Mouse (Mus musculus) macrophage (primary cell): ENCODE measurements around the gene Spata5. TPM values are rescaled to one million over a fixed set of nuclear protein-coding genes. Genes with fewer than 3 reads are reported as not detected.
"Not testable (repeated sequence)": the region's sequence is repeated elsewhere in the genome, so short reads cannot be mapped to it uniquely, and the experiment has no call there.

Experiments used
- H3K27ac ChIP-seq: fragments of 350-480 bp; formaldehyde crosslinking; 2 replicates; pipeline ENCODE4 v1.9.0; 2021
- H3K36me3 ChIP-seq: fragments of 350-480 bp; formaldehyde crosslinking; 2 replicates; pipeline ENCODE4 v1.9.0; 2021; ENCODE audit errors: inconsistent target
- H3K4me3 ChIP-seq: fragments of 350-480 bp; formaldehyde crosslinking; 2 replicates; pipeline ENCODE4 v1.9.0; 2021; ENCODE audit errors: inconsistent target
- H3K79me2 ChIP-seq: fragments of 350-480 bp; formaldehyde crosslinking; 2 replicates; pipeline ENCODE4 v1.9.0; 2021; ENCODE audit errors: inconsistent target
- WGBS: methylation state at CpG from one replicate; pipeline ENCODE4 v1.1.7; 2026; ENCODE audit warnings: inconsistent platforms; ENCODE audit not compliant: missing documents; 5-methylcytosine and 5-hydroxymethylcytosine counted together
- polyA plus RNA-seq: library from polyadenylated mRNA; stranded (reverse); fragments of 250-400 nt; gene quantifications from 3 replicates; pipeline ENCODE4 v1.2.4, GENCODE M21; 2018; ENCODE audit warnings: inconsistent platforms

Gene Spata5
- polyA plus RNA-seq, 1 experiment from 2014 or later, result 14.8 TPM

GRCm38 (mm10) chr3:37510055-37511032 lies 90.6 kb downstream of the Spata5 start:
- no peaks in the 10 kb centered on the region for H3K79me2 ChIP-seq
- no peak overlapping the region for H3K4me3 ChIP-seq
- WGBS, result 58% methylated on average over 7 of the region's 7 CpGs
- H3K36me3 ChIP-seq, result no peaks in the 10 kb centered on the region
- no peak overlapping the region for H3K27ac ChIP-seq

GRCm38 (mm10) chr3:37515485-37515884 lies 95.8 kb downstream of the Spata5 start:
- WGBS, result 79% methylated on average over 2 of the region's 2 CpGs
- H3K4me3 ChIP-seq, result no peak overlapping the region
- H3K79me2 ChIP-seq, result no peaks in the 10 kb centered on the region
- no peaks in the 10 kb centered on the region for H3K36me3 ChIP-seq
- H3K27ac ChIP-seq, result no peak overlapping the region

GRCm38 (mm10) chr3:37516379-37516778 lies 96.7 kb downstream of the Spata5 start:
- 92% methylated on average over 2 of the region's 2 CpGs for WGBS
- Histone ChIP-seq H3K4me3 (no peak overlapping the region), H3K36me3 (no peaks in the 10 kb centered on the region), H3K79me2 (no peaks in the 10 kb centered on the region), H3K27ac (no peak overlapping the region)

GRCm38 (mm10) chr3:37518611-37519010 lies 98.9 kb downstream of the Spata5 start:
- Histone ChIP-seq H3K4me3 (no peak overlapping the region), H3K27ac (no peak overlapping the region), H3K79me2 (no peaks in the 10 kb centered on the region), H3K36me3 (no peaks in the 10 kb centered on the region)

GRCm38 (mm10) chr3:37520334-37521023 lies 100.8 kb downstream of the Spata5 start:
- no peaks in the 10 kb centered on the region for H3K36me3 ChIP-seq
- no peaks in the 10 kb centered on the region for H3K79me2 ChIP-seq
- WGBS, result 100% methylated on average over 3 of the region's 3 CpGs
- H3K4me3 ChIP-seq, result no peak overlapping the region
- no peak overlapping the region for H3K27ac ChIP-seq

GRCm38 (mm10) chr3:37532079-37532478 lies 112.4 kb downstream of the Spata5 start:
- Histone ChIP-seq H3K27ac (no peak overlapping the region), H3K4me3 (no peak overlapping the region), H3K36me3 (no peaks in the 10 kb centered on the region), H3K79me2 (no peaks in the 10 kb centered on the region)

- not testable (repeated sequence) for H3K79me2 ChIP-seq, H3K4me3 ChIP-seq, H3K36me3 ChIP-seq, H3K27ac ChIP-seq
- 92% methylated on average over 2 of the region's 2 CpGs for WGBS
Measured at GRCm38 (mm10) chr3:37540701-37541100, 121.0 kb downstream of the Spata5 start.

GRCm38 (mm10) chr3:37546351-37546750 lies 126.7 kb downstream of the Spata5 start:
- Histone ChIP-seq H3K36me3 (no peaks in the 10 kb centered on the region), H3K4me3 (no peak overlapping the region), H3K27ac (no peak overlapping the region), H3K79me2 (no peaks in the 10 kb centered on the region)
- 98% methylated on average over 4 of the region's 4 CpGs for WGBS

GRCm38 (mm10) chr3:37550190-37550589 lies 130.5 kb downstream of the Spata5 start:
- WGBS, result 77% methylated on average over 3 of the region's 3 CpGs
- Histone ChIP-seq H3K27ac (no peak overlapping the region), H3K4me3 (no peak overlapping the region), H3K79me2 (no peaks in the 10 kb centered on the region), H3K36me3 (no peaks in the 10 kb centered on the region)

GRCm38 (mm10) chr3:37550594-37550993 lies 130.9 kb downstream of the Spata5 start:
- WGBS, result 80% methylated on average over 1 of the region's 1 CpGs
- Histone ChIP-seq H3K36me3 (no peaks in the 10 kb centered on the region), H3K27ac (no peak overlapping the region), H3K79me2 (no peaks in the 10 kb centered on the region), H3K4me3 (no peak overlapping the region)

- 100% methylated on average over 1 of the region's 1 CpGs for WGBS
- H3K27ac ChIP-seq, result no peak overlapping the region
Measured at GRCm38 (mm10) chr3:37551486-37551885, 131.8 kb downstream of the Spata5 start.

GRCm38 (mm10) chr3:37552244-37552643 lies 132.5 kb downstream of the Spata5 start:
- Histone ChIP-seq H3K36me3 (no peaks in the 10 kb centered on the region), H3K79me2 (no peaks in the 10 kb centered on the region), H3K27ac (no peak overlapping the region), H3K4me3 (no peak overlapping the region)
- 85% methylated on average over 3 of the region's 3 CpGs for WGBS

More at GRCm38 (mm10) chr3:37551486-37551885, 131.8 kb downstream of the Spata5 start:
- no peak overlapping the region for H3K4me3 ChIP-seq
- H3K36me3 ChIP-seq, result no peaks in the 10 kb centered on the region
- H3K79me2 ChIP-seq, result no peaks in the 10 kb centered on the region

GRCm38 (mm10) chr3:37553371-37554033 lies 133.8 kb downstream of the Spata5 start:
- Histone ChIP-seq H3K27ac (no peak overlapping the region), H3K4me3 (no peak overlapping the region), H3K79me2 (no peaks in the 10 kb centered on the region), H3K36me3 (no peaks in the 10 kb centered on the region)
- WGBS, result 89% methylated on average over 1 of the region's 1 CpGs

GRCm38 (mm10) chr3:37556412-37557113 lies 136.9 kb downstream of the Spata5 start:
- H3K79me2 ChIP-seq, result no peaks in the 10 kb centered on the region
- WGBS, result 24% methylated on average over 7 of the region's 7 CpGs
- no peak overlapping the region for H3K27ac ChIP-seq
- H3K4me3 ChIP-seq, result no peak overlapping the region
- H3K36me3 ChIP-seq, result no peaks in the 10 kb centered on the region
